Mouse (Mus musculus) forebrain, embryonic 11.5 days (tissue): ENCODE measurements around the gene Erbb4. TPM values are rescaled to one million over a fixed set of nuclear protein-coding genes. Genes with fewer than 3 reads are reported as not detected.

Experiments
- ATAC-seq: fragments of 200-750 bp; cut with Nextera tagmentation; replicated peaks from 2 replicates; pipeline ENCODE4 v1.8.0; 2017; ENCODE audit warnings: moderate TSS enrichment; ENCODE audit not compliant: low FRiP score
- DNase-seq: peaks from one replicate; pipeline ENCODE4 v3.0.0-alpha.2; 2017; ENCODE audit warnings: low spot score
- H3K27ac ChIP-seq: fragments of 300-500 bp; sonication (generic); 2 replicates; pipeline ENCODE4 v1.5.1; 2014; ENCODE audit warnings: low read depth, low read length
- H3K27me3 ChIP-seq: fragments of 300-500 bp; sonication (generic); 2 replicates; pipeline ENCODE4 v1.6.1; 2014; ENCODE audit warnings: mild to moderate bottlenecking, low read length, mixed read lengths; ENCODE audit not compliant: control insufficient read depth, insufficient read depth
- H3K36me3 ChIP-seq: fragments of 300-500 bp; sonication (generic); 2 replicates; pipeline ENCODE4 v1.6.1; 2014; ENCODE audit warnings: mild to moderate bottlenecking, low read length, moderate library complexity, mixed read lengths; ENCODE audit not compliant: control insufficient read depth, insufficient read depth
- H3K4me1 ChIP-seq: fragments of 300-500 bp; sonication (generic); replicated peaks from 2 replicates; pipeline ENCODE4 v1.6.1; 2014; ENCODE audit warnings: low read length, mixed read lengths; ENCODE audit not compliant: control insufficient read depth, insufficient read depth
- H3K4me2 ChIP-seq: fragments of 300-500 bp; sonication (generic); 2 replicates; pipeline ENCODE4 v1.6.1; 2014; ENCODE audit warnings: low read depth, mild to moderate bottlenecking, low read length, moderate library complexity, mixed read lengths; ENCODE audit not compliant: severe bottlenecking
- H3K4me3 ChIP-seq: fragments of 300-500 bp; sonication (generic); 2 replicates; pipeline ENCODE4 v1.5.1; 2014; ENCODE audit warnings: low read depth, low read length
- H3K9ac ChIP-seq: fragments of 300-500 bp; sonication (generic); 2 replicates; pipeline ENCODE4 v1.6.1; 2014; ENCODE audit warnings: low read length
- H3K9me3 ChIP-seq: fragments of 300-500 bp; sonication (generic); 2 replicates; pipeline ENCODE4 v1.6.1; 2016; ENCODE audit warnings: low read length, mixed read lengths; ENCODE audit not compliant: control insufficient read depth
- WGBS: fragments of 180-500 bp; shearing (Covaris S2); extraction: QIAGEN DNeasy Blood & Tissue Kit; methylation state at CpG from one replicate; pipeline ENCODE4 v1.1.7; 2014; 5-methylcytosine and 5-hydroxymethylcytosine counted together
- polyA plus RNA-seq: library from polyadenylated mRNA; unstranded; fragments of >200 nt; fragmentation: Nextera tagmentation; extraction: Ambion mirVana; gene quantifications from 2 replicates; pipeline ENCODE4 v1.2.1, GENCODE M21; 2014

Erbb4 gene
- polyA plus RNA-seq, 1 experiment from 2014 or later, result 4.3 TPM

DNA sequence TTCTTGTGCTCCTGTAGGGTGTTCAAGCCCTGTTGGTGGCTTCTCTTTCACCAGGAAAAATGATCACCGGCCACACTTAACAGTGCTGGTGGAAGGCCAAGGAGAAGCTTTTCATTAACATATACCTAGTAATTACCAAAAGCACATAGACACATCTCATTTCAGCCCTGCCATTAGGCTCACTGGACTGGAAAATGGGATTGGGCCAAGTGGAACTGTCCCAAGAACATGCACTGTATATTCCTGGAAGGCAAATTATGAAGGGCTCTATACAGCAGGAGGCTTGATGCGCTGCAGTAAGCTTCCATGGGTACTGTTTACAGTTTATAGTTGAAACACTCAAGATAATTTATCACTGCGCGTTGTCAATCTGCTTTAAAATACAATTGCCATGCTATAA, 248.4 kb downstream of the Erbb4 start:
- H3K36me3 ChIP-seq, result no peaks in the 10 kb centered on the region
- H3K4me2 ChIP-seq, result no peak overlapping the region
- H3K27me3 ChIP-seq, result no peaks in the 10 kb centered on the region
- 82% methylated on average over 4 of the region's 4 CpGs for WGBS
- H3K4me3 ChIP-seq, result no peak overlapping the region
- no peak overlapping the region for H3K9ac ChIP-seq
- ATAC-seq (no peak), DNase-seq (no peak)
- no peaks in the 10 kb centered on the region for H3K4me1 ChIP-seq
- no peaks in the 10 kb centered on the region for H3K9me3 ChIP-seq
- no peak overlapping the region for H3K27ac ChIP-seq

GRCm38 (mm10) chr1:68839352-68839751, 268.5 kb downstream of the Erbb4 start:
- H3K4me1 ChIP-seq, result no peaks in the 10 kb centered on the region
- no peak overlapping the region for H3K4me3 ChIP-seq
- no peak overlapping the region for H3K27ac ChIP-seq
- no peaks in the 10 kb centered on the region for H3K27me3 ChIP-seq
- ATAC-seq (no peak), DNase-seq (no peak)
- H3K9me3 ChIP-seq, result no peaks in the 10 kb centered on the region
- H3K36me3 ChIP-seq, result no peaks in the 10 kb centered on the region
- 69% methylated on average over 4 of the region's 4 CpGs for WGBS
- H3K9ac ChIP-seq, result no peak overlapping the region
- H3K4me2 ChIP-seq, result no peak overlapping the region

- WGBS, result 90% methylated on average over 3 of the region's 3 CpGs
- ATAC-seq (no peak), DNase-seq (no peak)
- H3K9ac ChIP-seq, result no peak overlapping the region
- no peak overlapping the region for H3K4me3 ChIP-seq
- no peaks in the 10 kb centered on the region for H3K9me3 ChIP-seq
- H3K4me2 ChIP-seq, result no peak overlapping the region
- no peaks in the 10 kb centered on the region for H3K27me3 ChIP-seq
- peaks cover 4% of the 10 kb centered on the region; the same call in 1 of the 2 replicates for H3K4me1 ChIP-seq
- H3K27ac ChIP-seq, result no peak overlapping the region
- H3K36me3 ChIP-seq, result no peaks in the 10 kb centered on the region
These were observed 273.2 kb downstream of the Erbb4 start for GRCm38 (mm10) chr1:68834686-68835085.

DNA sequence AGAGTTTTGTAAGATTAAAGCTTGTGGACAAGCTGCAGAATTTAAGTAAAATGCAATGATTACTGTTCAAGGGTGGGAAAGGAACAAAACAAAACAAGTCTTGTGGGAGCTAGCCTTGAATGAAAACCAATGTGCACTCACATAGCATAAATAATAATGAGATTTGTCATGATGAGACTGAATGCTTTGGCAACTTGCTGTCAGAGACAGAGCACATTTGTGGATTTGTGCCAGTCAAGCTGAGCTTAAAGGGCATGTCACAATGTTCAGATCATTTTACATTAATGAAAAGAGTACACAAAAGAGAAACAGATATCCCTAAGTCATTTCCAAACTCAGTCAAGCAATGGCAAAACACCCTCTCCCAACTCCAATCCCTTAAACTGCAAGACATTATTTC, 275.8 kb downstream of the Erbb4 start:
- H3K4me3 ChIP-seq, result no peak overlapping the region
- no peaks in the 10 kb centered on the region for H3K9me3 ChIP-seq
- peaks cover 4% of the 10 kb centered on the region; the same call in 1 of the 2 replicates for H3K4me1 ChIP-seq
- no peak overlapping the region for H3K4me2 ChIP-seq
- H3K27ac ChIP-seq, result no peak overlapping the region
- ATAC-seq, result no peak
- no peak overlapping the region for H3K9ac ChIP-seq
- H3K36me3 ChIP-seq, result no peaks in the 10 kb centered on the region
- H3K27me3 ChIP-seq, result no peaks in the 10 kb centered on the region
- DNase-seq, result no peak

DNA sequence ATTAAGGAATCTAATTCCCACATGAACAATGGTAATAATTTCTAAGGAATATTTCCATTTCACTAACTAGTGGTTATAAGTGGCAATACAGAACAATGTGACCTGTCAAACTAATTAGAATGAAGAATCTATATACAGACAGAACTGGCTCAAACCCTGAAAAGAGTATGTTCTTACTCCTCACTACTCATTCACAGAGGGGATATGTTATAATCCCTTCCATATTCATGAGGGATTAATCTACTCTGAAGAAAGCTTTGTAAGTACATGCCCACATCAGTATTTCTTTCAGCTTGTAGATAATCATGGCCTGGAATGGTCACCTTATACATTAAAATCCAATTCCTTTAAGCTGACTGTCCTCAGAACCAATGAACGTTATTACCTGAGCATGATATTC, 276.3 kb downstream of the Erbb4 start:
- Histone ChIP-seq H3K36me3 (no peaks in the 10 kb centered on the region), H3K9ac (no peak overlapping the region), H3K27ac (no peak overlapping the region), H3K4me1 (peaks cover 4% of the 10 kb centered on the region; the same call in 1 of the 2 replicates), H3K27me3 (no peaks in the 10 kb centered on the region), H3K9me3 (no peaks in the 10 kb centered on the region), H3K4me3 (no peak overlapping the region), H3K4me2 (no peak overlapping the region)
- DNase-seq (no peak), ATAC-seq (peak; percentile 75; the same call in 1 of the 2 replicates)
- 24% methylated on average over 1 of the region's 1 CpGs for WGBS

DNA sequence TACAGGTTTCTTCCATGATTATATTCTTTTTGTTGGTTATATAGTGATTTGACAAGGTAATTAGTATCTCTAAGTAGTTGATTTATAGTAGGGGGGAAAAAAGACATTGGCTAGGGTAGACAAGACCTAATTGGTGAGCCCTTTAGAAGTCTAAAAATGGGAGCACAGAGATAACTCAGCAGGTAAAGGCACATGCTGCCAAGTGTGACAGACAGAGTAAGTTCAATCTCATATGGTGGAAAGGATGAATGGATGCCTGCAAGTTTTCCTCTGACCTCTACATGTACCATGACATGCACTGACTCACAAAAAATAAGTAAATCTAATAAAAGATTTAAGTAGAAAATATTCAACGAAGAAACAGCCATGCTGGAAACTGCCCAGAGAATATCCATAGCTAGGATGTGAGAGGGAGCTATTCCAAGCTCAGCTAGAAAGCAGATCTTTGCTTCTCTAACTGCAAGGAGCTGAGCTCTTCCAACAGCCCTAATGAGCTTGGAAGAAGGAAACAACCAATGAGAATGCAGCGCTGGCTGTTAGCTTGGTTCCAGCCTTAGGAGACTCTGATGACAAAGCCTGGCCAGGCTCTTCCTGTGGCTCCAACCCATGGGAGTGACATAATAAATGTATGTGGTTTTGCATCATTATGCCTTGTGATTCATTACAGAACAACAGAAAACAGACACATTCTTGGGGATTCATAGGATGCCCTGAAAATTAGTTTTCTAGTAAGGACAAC, 277.2 kb downstream of the Erbb4 start:
- Histone ChIP-seq H3K9ac (no peak overlapping the region), H3K9me3 (no peaks in the 10 kb centered on the region), H3K4me1 (peaks cover 4% of the 10 kb centered on the region; the same call in 1 of the 2 replicates), H3K4me2 (no peak overlapping the region), H3K27me3 (no peaks in the 10 kb centered on the region), H3K4me3 (no peak overlapping the region), H3K36me3 (no peaks in the 10 kb centered on the region), H3K27ac (no peak overlapping the region)
- DNase-seq (peak; percentile 44), ATAC-seq (peak; percentile 54; the same call in 1 of the 2 replicates)
- 60% methylated on average over 2 of the region's 2 CpGs for WGBS

DNA sequence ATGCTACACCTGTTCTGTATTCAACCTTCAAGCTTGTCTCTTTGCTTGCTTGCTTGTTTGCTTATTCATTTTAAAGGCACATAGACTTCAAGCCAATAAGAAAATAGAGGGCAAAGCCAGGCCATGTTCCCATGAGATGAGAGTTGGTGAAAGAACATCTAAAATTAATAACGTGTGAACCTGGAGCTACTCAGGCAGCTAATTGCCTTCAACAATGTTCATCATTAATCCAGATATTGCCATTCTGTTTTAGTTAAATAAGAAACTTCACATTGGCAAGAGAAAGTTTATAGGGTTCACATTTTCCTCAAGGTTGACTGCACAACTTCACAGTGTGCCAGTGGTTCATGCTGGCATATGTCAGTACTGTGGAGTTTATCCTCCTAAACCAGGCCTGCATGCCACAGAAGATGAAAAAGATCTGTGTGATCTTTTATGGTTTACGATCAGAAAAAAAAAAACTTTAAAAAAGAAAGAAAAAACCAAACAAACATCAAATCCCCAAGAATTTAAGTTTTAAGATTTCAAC, 284.7 kb downstream of the Erbb4 start:
- WGBS, result 49% methylated on average over 2 of the region's 2 CpGs
- H3K4me1 ChIP-seq, result no peaks in the 10 kb centered on the region
- no peak overlapping the region for H3K27ac ChIP-seq
- ATAC-seq, result no peak
- DNase-seq, result no peak
- no peaks in the 10 kb centered on the region for H3K36me3 ChIP-seq
- H3K9me3 ChIP-seq, result no peaks in the 10 kb centered on the region
- H3K27me3 ChIP-seq, result no peaks in the 10 kb centered on the region
- no peak overlapping the region for H3K4me3 ChIP-seq
- no peak overlapping the region for H3K9ac ChIP-seq
- H3K4me2 ChIP-seq, result no peak overlapping the region

GRCm38 (mm10) chr1:68806711-68807110, 301.1 kb downstream of the Erbb4 start:
- Histone ChIP-seq H3K36me3 (no peaks in the 10 kb centered on the region), H3K27me3 (no peaks in the 10 kb centered on the region), H3K4me3 (no peak overlapping the region), H3K9ac (no peak overlapping the region), H3K9me3 (no peaks in the 10 kb centered on the region), H3K4me2 (no peak overlapping the region), H3K27ac (no peak overlapping the region), H3K4me1 (no peaks in the 10 kb centered on the region)
- WGBS, result 82% methylated on average over 2 of the region's 2 CpGs
- ATAC-seq (no peak), DNase-seq (no peak)
